Mouse (Mus musculus) cerebellum, postnatal 25 days (tissue): Measurements from ENCODE around the gene Map6d1.

ENCODE experiments used
- DNase-seq, 2 experiments: peaks; one replicate each; pipeline ENCODE4 v3.0.0; 2021; ENCODE audit warnings: mixed read lengths in 2 of 2

The Map6d1 gene

GRCm38 (mm10) chr16:20240468-20241414 is at the start of gene Map6d1:
Gene Map6d1 (minus strand): TSS chr16:20241358.
- peak; percentile 87 to 89 for DNase-seq

GRCm38 (mm10) chr16:20280238-20280637 is 39.1 kb upstream of the Map6d1 start:
- DNase-seq: no peak

GRCm38 (mm10) chr16:20279395-20279794 is 38.2 kb upstream of the Map6d1 start:
- no peak for DNase-seq

- no peak for DNase-seq
These were observed 31.8 kb upstream of the Map6d1 start for GRCm38 (mm10) chr16:20272994-20273393.

GRCm38 (mm10) chr16:20271339-20271738 is 30.2 kb upstream of the Map6d1 start:
- DNase-seq: no peak

- DNase-seq: no peak
These were observed 23.9 kb upstream of the Map6d1 start for GRCm38 (mm10) chr16:20265089-20265488.

- DNase-seq: no peak
These were observed 16.8 kb upstream of the Map6d1 start for GRCm38 (mm10) chr16:20257926-20258325.

GRCm38 (mm10) chr16:20248442-20249174 is 7.5 kb upstream of the Map6d1 start:
- DNase-seq: no peak

GRCm38 (mm10) chr16:20247103-20247502 is 5.9 kb upstream of the Map6d1 start:
- no peak for DNase-seq

GRCm38 (mm10) chr16:20238646-20239045 is 2.5 kb downstream of the Map6d1 start:
- peak in 1 of 2 experiments; percentile 11 for DNase-seq

GRCm38 (mm10) chr16:20237426-20237825 is 3.7 kb downstream of the Map6d1 start:
- peak; percentile 61 to 63 for DNase-seq

- DNase-seq: no peak
These were observed 6.8 kb downstream of the Map6d1 start for GRCm38 (mm10) chr16:20234406-20234805.

- DNase-seq: no peak
These were observed 13.0 kb downstream of the Map6d1 start for GRCm38 (mm10) chr16:20228167-20228566.

GRCm38 (mm10) chr16:20227504-20227903 is 13.7 kb downstream of the Map6d1 start:
- no peak for DNase-seq

- DNase-seq: no peak
These were observed 14.5 kb downstream of the Map6d1 start for GRCm38 (mm10) chr16:20226676-20227075.

GRCm38 (mm10) chr16:20222726-20223125 is 18.4 kb downstream of the Map6d1 start:
- no peak for DNase-seq

GRCm38 (mm10) chr16:20213591-20214226 is 27.4 kb downstream of the Map6d1 start:
- peak; percentile 57 to 71 for DNase-seq

GRCm38 (mm10) chr16:20199501-20200201 is 41.5 kb downstream of the Map6d1 start:
- no peak for DNase-seq

- DNase-seq: no peak
These were observed 44.2 kb downstream of the Map6d1 start for GRCm38 (mm10) chr16:20196962-20197361.

GRCm38 (mm10) chr16:20195546-20195945 is 45.6 kb downstream of the Map6d1 start:
- peak in 1 of 2 experiments; percentile 18 for DNase-seq

GRCm38 (mm10) chr16:20192043-20192442 is 49.1 kb downstream of the Map6d1 start:
- DNase-seq: no peak

GRCm38 (mm10) chr16:20191161-20191882 is 49.8 kb downstream of the Map6d1 start:
- DNase-seq: no peak
